Mouse (Mus musculus) heart, embryonic 15.5 days (tissue): Measurements from ENCODE around the gene Adgrl3. TPM values are rescaled to one million over a fixed set of nuclear protein-coding genes. Genes with fewer than 3 reads are reported as not detected.

Experiments
- ATAC-seq: fragments of 200-750 bp; cut with Nextera tagmentation; replicated peaks from 2 replicates; pipeline ENCODE4 v1.8.0; 2017; ENCODE audit warnings: low read depth, moderate TSS enrichment; ENCODE audit not compliant: insufficient number of reproducible peaks, insufficient read depth, low FRiP score
- H3K27ac ChIP-seq: fragments of 300-500 bp; sonication (generic); 2 replicates; pipeline ENCODE4 v1.5.1; 2015; ENCODE audit warnings: mild to moderate bottlenecking, inconsistent platforms
- H3K27me3 ChIP-seq: fragments of 300-500 bp; sonication (generic); 2 replicates; pipeline ENCODE4 v1.6.1; 2015; ENCODE audit warnings: inconsistent platforms
- H3K36me3 ChIP-seq: fragments of 300-500 bp; sonication (generic); 2 replicates; pipeline ENCODE4 v1.6.1; 2015; ENCODE audit warnings: mild to moderate bottlenecking, inconsistent platforms
- H3K4me1 ChIP-seq: fragments of 300-500 bp; sonication (generic); replicated peaks from 2 replicates; pipeline ENCODE4 v1.6.1; 2015; ENCODE audit warnings: inconsistent platforms
- H3K4me2 ChIP-seq: fragments of 300-500 bp; sonication (generic); 2 replicates; pipeline ENCODE4 v1.6.1; 2015; ENCODE audit warnings: inconsistent platforms, mild to moderate bottlenecking, moderate library complexity
- H3K4me3 ChIP-seq: fragments of 300-500 bp; sonication (generic); 2 replicates; pipeline ENCODE4 v1.5.1; 2015; ENCODE audit warnings: mild to moderate bottlenecking, inconsistent platforms
- H3K9ac ChIP-seq: fragments of 300-500 bp; sonication (generic); 2 replicates; pipeline ENCODE4 v1.6.1; 2015; ENCODE audit warnings: mild to moderate bottlenecking, inconsistent platforms
- H3K9me3 ChIP-seq: fragments of 300-500 bp; sonication (generic); replicated peaks from 2 replicates; pipeline ENCODE4 v1.6.1; 2016; ENCODE audit warnings: inconsistent platforms
- WGBS: fragments of 180-500 bp; shearing (Covaris S2); methylation state at CpG from one replicate; pipeline ENCODE4 v1.1.7; 2015; ENCODE audit warnings: mixed read lengths; 5-methylcytosine and 5-hydroxymethylcytosine counted together
- polyA plus RNA-seq: library from polyadenylated mRNA; unstranded; fragments of >200 nt; fragmentation: Nextera tagmentation; extraction: Ambion mirVana; gene quantifications from 2 replicates; pipeline ENCODE4 v1.2.1, GENCODE M21; 2015

Gene Adgrl3
- polyA plus RNA-seq, 1 experiment from 2014 or later = 5.4 TPM

- H3K4me2 ChIP-seq = no peak overlapping the region
- ATAC-seq = no peak
Measured at GRCm38 (mm10) chr5:81248724-81249123, 228.8 kb downstream of the Adgrl3 start.

GRCm38 (mm10) chr5:81256091-81256490, 236.2 kb downstream of the Adgrl3 start:
- H3K27ac ChIP-seq = no peak overlapping the region
- no peak overlapping the region for H3K4me3 ChIP-seq
- H3K9ac ChIP-seq = no peak overlapping the region
- H3K27me3 ChIP-seq = no peaks in the 10 kb centered on the region
- H3K36me3 ChIP-seq = no peaks in the 10 kb centered on the region
- no peaks in the 10 kb centered on the region for H3K4me1 ChIP-seq
- no peak for ATAC-seq
- 79% methylated on average over 3 of the region's 3 CpGs for WGBS
- H3K4me2 ChIP-seq = no peak overlapping the region
- H3K9me3 ChIP-seq = no peaks in the 10 kb centered on the region

More at GRCm38 (mm10) chr5:81248724-81249123, 228.8 kb downstream of the Adgrl3 start:
- H3K27ac ChIP-seq = no peak overlapping the region
- no peak overlapping the region for H3K9ac ChIP-seq
- no peaks in the 10 kb centered on the region for H3K4me1 ChIP-seq
- 66% methylated on average over 5 of the region's 5 CpGs for WGBS
- no peaks in the 10 kb centered on the region for H3K9me3 ChIP-seq
- H3K36me3 ChIP-seq = no peaks in the 10 kb centered on the region
- H3K27me3 ChIP-seq = no peaks in the 10 kb centered on the region
- no peak overlapping the region for H3K4me3 ChIP-seq

GRCm38 (mm10) chr5:81269689-81270088, 249.8 kb downstream of the Adgrl3 start:
- Histone ChIP-seq H3K9ac (no peak overlapping the region), H3K27ac (no peak overlapping the region), H3K4me2 (no peak overlapping the region), H3K27me3 (no peaks in the 10 kb centered on the region), H3K9me3 (no peaks in the 10 kb centered on the region), H3K4me3 (no peak overlapping the region), H3K36me3 (no peaks in the 10 kb centered on the region), H3K4me1 (no peaks in the 10 kb centered on the region)
- WGBS = 61% methylated on average over 3 of the region's 3 CpGs
- ATAC-seq = no peak

GRCm38 (mm10) chr5:81275346-81276047, 255.6 kb downstream of the Adgrl3 start:
- H3K9me3 ChIP-seq = no peaks in the 10 kb centered on the region
- no peak for ATAC-seq
- no peak overlapping the region for H3K4me3 ChIP-seq
- H3K27ac ChIP-seq = no peak overlapping the region
- no peaks in the 10 kb centered on the region for H3K27me3 ChIP-seq
- 57% methylated on average over 6 of the region's 6 CpGs for WGBS
- H3K36me3 ChIP-seq = no peaks in the 10 kb centered on the region
- H3K4me2 ChIP-seq = no peak overlapping the region
- no peaks in the 10 kb centered on the region for H3K4me1 ChIP-seq
- H3K9ac ChIP-seq = no peak overlapping the region

- ATAC-seq = no peak
- Histone ChIP-seq H3K4me2 (no peak overlapping the region), H3K9me3 (no peaks in the 10 kb centered on the region), H3K9ac (no peak overlapping the region), H3K4me3 (no peak overlapping the region), H3K36me3 (no peaks in the 10 kb centered on the region), H3K4me1 (no peaks in the 10 kb centered on the region), H3K27ac (no peak overlapping the region), H3K27me3 (no peaks in the 10 kb centered on the region)
- WGBS = 64% methylated on average over 2 of the region's 2 CpGs
Measured at GRCm38 (mm10) chr5:81279246-81279645, 259.3 kb downstream of the Adgrl3 start.

- Histone ChIP-seq H3K4me1 (no peaks in the 10 kb centered on the region), H3K36me3 (no peaks in the 10 kb centered on the region), H3K9me3 (no peaks in the 10 kb centered on the region), H3K9ac (no peak overlapping the region), H3K27me3 (no peaks in the 10 kb centered on the region), H3K4me2 (no peak overlapping the region), H3K4me3 (no peak overlapping the region), H3K27ac (no peak overlapping the region)
- WGBS = 46% methylated on average over 1 of the region's 1 CpGs
- ATAC-seq = no peak
Measured at GRCm38 (mm10) chr5:81285643-81286042, 265.7 kb downstream of the Adgrl3 start.

- Histone ChIP-seq H3K4me3 (no peak overlapping the region), H3K4me2 (no peak overlapping the region), H3K36me3 (no peaks in the 10 kb centered on the region), H3K9ac (no peak overlapping the region), H3K9me3 (no peaks in the 10 kb centered on the region), H3K27me3 (no peaks in the 10 kb centered on the region), H3K4me1 (no peaks in the 10 kb centered on the region), H3K27ac (no peak overlapping the region)
- no peak for ATAC-seq
Measured at GRCm38 (mm10) chr5:81301874-81302273, 281.9 kb downstream of the Adgrl3 start.

- ATAC-seq = no peak
- H3K36me3 ChIP-seq = no peaks in the 10 kb centered on the region
- no peaks in the 10 kb centered on the region for H3K27me3 ChIP-seq
- no peaks in the 10 kb centered on the region for H3K9me3 ChIP-seq
- H3K9ac ChIP-seq = no peak overlapping the region
- no peak overlapping the region for H3K4me3 ChIP-seq
- no peak overlapping the region for H3K27ac ChIP-seq
- H3K4me1 ChIP-seq = no peaks in the 10 kb centered on the region
- H3K4me2 ChIP-seq = no peak overlapping the region
- whole genome bisulfite sequencing = 91% methylated on average over 3 of the region's 3 CpGs
Measured at GRCm38 (mm10) chr5:81317406-81318112, 297.6 kb downstream of the Adgrl3 start.

GRCm38 (mm10) chr5:81321276-81321934, 301.5 kb downstream of the Adgrl3 start:
- H3K9me3 ChIP-seq = no peaks in the 10 kb centered on the region
- H3K4me2 ChIP-seq = no peak overlapping the region
- H3K36me3 ChIP-seq = no peaks in the 10 kb centered on the region
- no peaks in the 10 kb centered on the region for H3K4me1 ChIP-seq
- H3K4me3 ChIP-seq = no peak overlapping the region
- H3K9ac ChIP-seq = no peak overlapping the region
- H3K27me3 ChIP-seq = no peaks in the 10 kb centered on the region
- 78% methylated on average over 2 of the region's 2 CpGs for WGBS
- no peak overlapping the region for H3K27ac ChIP-seq
- ATAC-seq = no peak

GRCm38 (mm10) chr5:81322064-81322463, 302.1 kb downstream of the Adgrl3 start:
- H3K9ac ChIP-seq = no peak overlapping the region
- no peak overlapping the region for H3K27ac ChIP-seq
- H3K4me1 ChIP-seq = no peaks in the 10 kb centered on the region
- H3K4me3 ChIP-seq = no peak overlapping the region
- H3K4me2 ChIP-seq = no peak overlapping the region
- no peak for ATAC-seq
- H3K27me3 ChIP-seq = no peaks in the 10 kb centered on the region
- 84% methylated on average over 4 of the region's 4 CpGs for WGBS
- H3K9me3 ChIP-seq = no peaks in the 10 kb centered on the region
- H3K36me3 ChIP-seq = no peaks in the 10 kb centered on the region

GRCm38 (mm10) chr5:81326916-81327315, 307.0 kb downstream of the Adgrl3 start:
- H3K27ac ChIP-seq = no peak overlapping the region
- H3K9ac ChIP-seq = no peak overlapping the region
- peaks cover 4% of the 10 kb centered on the region for H3K4me1 ChIP-seq
- H3K4me2 ChIP-seq = no peak overlapping the region
- no peak for ATAC-seq
- H3K27me3 ChIP-seq = no peaks in the 10 kb centered on the region
- WGBS = 70% methylated on average over 4 of the region's 4 CpGs
- H3K9me3 ChIP-seq = no peaks in the 10 kb centered on the region
- no peak overlapping the region for H3K4me3 ChIP-seq
- no peaks in the 10 kb centered on the region for H3K36me3 ChIP-seq
